9 mouse cellular contexts compared by ENCODE assay signal in the genomic region with DNA sequence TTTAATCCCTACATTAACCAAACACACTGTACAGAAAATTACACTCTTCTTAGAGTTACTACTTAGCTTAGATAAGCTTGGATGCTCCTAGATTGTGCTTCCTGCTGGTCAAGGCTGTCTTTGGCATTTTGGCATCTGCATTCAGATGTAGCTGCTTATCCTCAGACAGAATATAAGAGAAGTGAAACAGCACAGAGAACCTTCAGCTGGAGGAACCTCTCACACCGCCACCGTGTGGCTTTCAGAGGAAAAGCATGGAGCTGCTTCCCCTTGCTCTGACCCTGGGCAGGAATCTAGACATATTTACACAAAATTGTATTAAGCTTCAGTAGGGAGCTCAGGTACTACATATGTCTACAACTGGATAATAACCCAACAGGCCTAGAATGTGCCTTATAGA. TPM values are rescaled to one million over a fixed set of nuclear protein-coding genes. Genes with fewer than 3 reads are reported as not detected.
DNase-seq lines count a peak whose midpoint lies in the region; ATAC-seq and TF ChIP-seq lines count a peak whose summit lies in the region.
"Had no signal": no experiment of that assay in that cellular context is flagged by ENCODE, and none has a peak within 500 bp of the region (broad histone marks: within the 10 kb centered on the region; RNA-seq: fewer than 3 reads in every experiment).

No protein-coding gene starts in this region.

- H3K4me3 ChIP-seq in midbrain, embryonic 13.5 days (replicated peaks), result no peak overlapping the region
- H3K4me3 ChIP-seq in midbrain, embryonic 10.5 days, result no peak overlapping the region
- no peak overlapping the region for H3K4me3 ChIP-seq in hindbrain, embryonic 15.5 days
- H3K4me3 ChIP-seq in lung, adult 2 months (replicated peaks; ENCODE audit: extremely low read depth, low read depth, low read length), result no peak overlapping the region
- H3K4me3 ChIP-seq: heart, embryonic 13.5 days had no signal

- H3K27me3 ChIP-seq in midbrain, embryonic 13.5 days, result 0 out of 2 replicates have a peak, but pooled peaks cover 2% of the 10 kb centered on the region
- no peaks in the 10 kb centered on the region for H3K27me3 ChIP-seq in midbrain, embryonic 10.5 days (ENCODE audit: low read depth, poor library complexity, severe bottlenecking)
- no peaks in the 10 kb centered on the region for H3K27me3 ChIP-seq in hindbrain, embryonic 15.5 days

- no peaks in the 10 kb centered on the region for H3K36me3 ChIP-seq in midbrain, embryonic 13.5 days
- no peaks in the 10 kb centered on the region for H3K36me3 ChIP-seq in midbrain, embryonic 10.5 days
- no peaks in the 10 kb centered on the region for H3K36me3 ChIP-seq in hindbrain, embryonic 15.5 days
- H3K36me3 ChIP-seq: heart, embryonic 13.5 days had no signal

- H3K9ac ChIP-seq in midbrain, embryonic 13.5 days (replicated peaks), result no peak overlapping the region
- no peak overlapping the region for H3K9ac ChIP-seq in hindbrain, embryonic 15.5 days
- H3K9ac ChIP-seq: heart, embryonic 13.5 days had no signal

- H3K4me1 ChIP-seq in midbrain, embryonic 13.5 days (replicated peaks), result no peaks in the 10 kb centered on the region
- H3K4me1 ChIP-seq in midbrain, embryonic 10.5 days, result no peaks in the 10 kb centered on the region
- H3K4me1 ChIP-seq in hindbrain, embryonic 15.5 days (replicated peaks), result no peaks in the 10 kb centered on the region
- H3K4me1 ChIP-seq in lung, adult 2 months (ENCODE audit: control insufficient read depth, insufficient read depth, low read length), result no peaks in the 10 kb centered on the region; the same call in 1 of the 2 replicates
- H3K4me1 ChIP-seq: heart, embryonic 13.5 days had no signal

- TF ChIP-seq CTCF in lung, adult 2 months (IDR thresholded peaks at IDR 0.05; ENCODE audit: insufficient read depth, low read length), result peak; percentile 72

- peak; percentile 17 to 66 for DNase-seq in adrenal gland, adult (ENCODE audit: inconsistent age in 2 of 2, low spot score in 1 of 2)
- no peak for DNase-seq in adrenal gland, postnatal 4 days (ENCODE audit: low spot score in 2 of 2)
- no peak for DNase-seq in midbrain, embryonic 10.5 days (ENCODE audit: low spot score)
- DNase-seq in cerebellum, adult 11-12 months, result peak; percentile 10
- peak; percentile 31 for DNase-seq in lung, adult 2 months
- peak; percentile 1 to 2 for DNase-seq in right cerebral cortex, postnatal 36 days (ENCODE audit: low spot score in 2 of 2)

- 0 out of 2 replicates have a peak, but pooled peaks have one; percentile 56 for ATAC-seq in midbrain, embryonic 13.5 days
- 0 out of 2 replicates have a peak, but pooled peaks have one; percentile 15 for ATAC-seq in hindbrain, embryonic 15.5 days (ENCODE audit: low FRiP score, low read depth)

- H3K27ac ChIP-seq in midbrain, embryonic 13.5 days, result no peak overlapping the region
- no peak overlapping the region for H3K27ac ChIP-seq in midbrain, embryonic 10.5 days (replicated peaks)
- H3K27ac ChIP-seq in hindbrain, embryonic 15.5 days (replicated peaks), result no peak overlapping the region
- H3K27ac ChIP-seq: heart, embryonic 13.5 days had no signal

- H3K9me3 ChIP-seq in midbrain, embryonic 13.5 days, result no peaks in the 10 kb centered on the region
- H3K9me3 ChIP-seq in midbrain, embryonic 10.5 days (replicated peaks), result no peaks in the 10 kb centered on the region
- no peaks in the 10 kb centered on the region for H3K9me3 ChIP-seq in hindbrain, embryonic 15.5 days
- H3K9me3 ChIP-seq: heart, embryonic 13.5 days had no signal

- no peak overlapping the region for H3K4me2 ChIP-seq in midbrain, embryonic 13.5 days (replicated peaks)
- no peak overlapping the region for H3K4me2 ChIP-seq in hindbrain, embryonic 15.5 days
- H3K4me2 ChIP-seq: heart, embryonic 13.5 days had no signal

- WGBS in midbrain, embryonic 13.5 days, result 0% methylated on average over 2 of the region's 2 CpGs
- 0% methylated on average over 2 of the region's 2 CpGs for WGBS in midbrain, embryonic 10.5 days
- WGBS in hindbrain, embryonic 15.5 days, result 0% methylated on average over 2 of the region's 2 CpGs
- 0% methylated on average over 2 of the region's 2 CpGs for WGBS in lung, adult 2 months

- TF ChIP-seq POLR2A in lung, adult 2 months (IDR thresholded peaks at IDR 0.05; ENCODE audit: borderline replicate concordance, extremely low read depth, low read depth, low read length), result no peak

RNA-seq across cellular contexts. Expression of gene Gm2431, which starts 2.6 kb away (rescaled TPM):
- total RNA-seq in adrenal gland, postnatal 4 days (2021), result not detected
- polyA plus RNA-seq in midbrain, embryonic 13.5 days (2015; fragmentation: Nextera tagmentation; extraction: Ambion mirVana), result not detected in 2 replicates
- polyA plus RNA-seq in midbrain, embryonic 10.5 days (2016; fragmentation: Nextera tagmentation; extraction: Ambion mirVana), result not detected in 2 replicates
- polyA plus RNA-seq in hindbrain, embryonic 15.5 days (2015; fragmentation: Nextera tagmentation; extraction: Ambion mirVana), result not detected in 2 replicates
- not detected in 2 replicates for polyA plus RNA-seq in lung, adult 2 months (2012; rRNA removed)
- polyA plus RNA-seq: heart, embryonic 13.5 days had no signal

RNA-seq across cellular contexts. Expression of gene Gm40460, which starts 14.6 kb away (rescaled TPM):
- not detected for total RNA-seq in adrenal gland, postnatal 4 days (2021)
- not detected in 2 replicates for polyA plus RNA-seq in midbrain, embryonic 13.5 days (2015; fragmentation: Nextera tagmentation; extraction: Ambion mirVana)
- polyA plus RNA-seq in midbrain, embryonic 10.5 days (2016; fragmentation: Nextera tagmentation; extraction: Ambion mirVana), result not detected in 2 replicates
- not detected in 2 replicates for polyA plus RNA-seq in hindbrain, embryonic 15.5 days (2015; fragmentation: Nextera tagmentation; extraction: Ambion mirVana)
- polyA plus RNA-seq in lung, adult 2 months (2012; rRNA removed), result not detected in 2 replicates
- polyA plus RNA-seq: heart, embryonic 13.5 days had no signal

RNA-seq across cellular contexts. Expression of gene Gm4559, which starts 18.6 kb away (rescaled TPM):
- not detected for total RNA-seq in adrenal gland, postnatal 4 days (2021)
- not detected in 2 replicates for polyA plus RNA-seq in midbrain, embryonic 13.5 days (2015; fragmentation: Nextera tagmentation; extraction: Ambion mirVana)
- polyA plus RNA-seq in midbrain, embryonic 10.5 days (2016; fragmentation: Nextera tagmentation; extraction: Ambion mirVana), result not detected in 2 replicates
- not detected in 2 replicates for polyA plus RNA-seq in hindbrain, embryonic 15.5 days (2015; fragmentation: Nextera tagmentation; extraction: Ambion mirVana)
- polyA plus RNA-seq in lung, adult 2 months (2012; rRNA removed), result not detected in 2 replicates
- polyA plus RNA-seq: heart, embryonic 13.5 days had no signal

RNA-seq across cellular contexts. Expression of gene Krtap5-5, which starts 25.7 kb away (rescaled TPM):
- not detected for total RNA-seq in adrenal gland, postnatal 4 days (2021)
- polyA plus RNA-seq in midbrain, embryonic 13.5 days (2015; fragmentation: Nextera tagmentation; extraction: Ambion mirVana), result not detected in 2 replicates
- polyA plus RNA-seq in midbrain, embryonic 10.5 days (2016; fragmentation: Nextera tagmentation; extraction: Ambion mirVana), result not detected in 2 replicates
- not detected in 2 replicates for polyA plus RNA-seq in hindbrain, embryonic 15.5 days (2015; fragmentation: Nextera tagmentation; extraction: Ambion mirVana)
- polyA plus RNA-seq in lung, adult 2 months (2012; rRNA removed), result 0.28 and 0.30 TPM in 2 replicates
- polyA plus RNA-seq: heart, embryonic 13.5 days had no signal

RNA-seq across cellular contexts. Expression of gene Krtap5-1, which starts 41.4 kb away (rescaled TPM):
- total RNA-seq in adrenal gland, postnatal 4 days (2021), result not detected
- polyA plus RNA-seq in midbrain, embryonic 13.5 days (2015; fragmentation: Nextera tagmentation; extraction: Ambion mirVana), result not detected in 2 replicates
- polyA plus RNA-seq in midbrain, embryonic 10.5 days (2016; fragmentation: Nextera tagmentation; extraction: Ambion mirVana), result not detected in 2 replicates
- polyA plus RNA-seq in hindbrain, embryonic 15.5 days (2015; fragmentation: Nextera tagmentation; extraction: Ambion mirVana), result not detected in 2 replicates
- polyA plus RNA-seq in lung, adult 2 months (2012; rRNA removed), result not detected in 2 replicates
- polyA plus RNA-seq: heart, embryonic 13.5 days had no signal

Comparison
In these comparisons a context has a peak if more than half of its experiments do, and no peak if none do; other contexts are left out.
1. DNase-seq: peak in adrenal gland, adult (2 of 2), cerebellum, adult 11-12 months (single experiment), lung, adult 2 months (single experiment) and right cerebral cortex, postnatal 36 days (2 of 2); none in adrenal gland, postnatal 4 days (0 of 2) and midbrain, embryonic 10.5 days (single experiment).